Mouse (Mus musculus) stomach, adult 2 months (tissue): ENCODE results near the gene Fam151b. TPM values are rescaled to one million over a fixed set of nuclear protein-coding genes. Genes with fewer than 3 reads are reported as not detected.

Experiments used
- polyA plus RNA-seq: library from polyadenylated mRNA; depleted of rRNA; stranded (reverse); fragments of >200 nt; gene quantifications from 2 replicates; pipeline ENCODE4 v1.2.3, GENCODE M21; 2012; rRNA removed

Gene Fam151b
- 0.19 and 0.85 TPM in 2 replicates for polyA plus RNA-seq

GRCm38 (mm10) chr13:92483852-92484463 lies at the start of gene Fam151b:
Gene Fam151b, minus strand, starts transcription at chr13:92484015.

GRCm38 (mm10) chr13:92530721-92531211 lies 47.0 kb upstream of the Fam151b start, which contains the start of gene Zfyve16:
Gene Zfyve16, minus strand, starts transcription at chr13:92530868.

GRCm38 (mm10) chr13:92425758-92426264 lies 58.0 kb downstream of the Fam151b start, which contains the start of gene Ankrd34b:
Gene Ankrd34b, plus strand, starts transcription at chr13:92425896.

Other genes starting within 250 kb of the Fam151b start
- not detected in 2 replicates for gene Gm20379, start 178.0 kb downstream of the Fam151b start, polyA plus RNA-seq
- 0.11 and 0.20 TPM in 2 replicates for gene Dhfr, start 129.3 kb downstream of the Fam151b start, polyA plus RNA-seq
- gene Msh3, start 129.0 kb downstream of the Fam151b start, polyA plus RNA-seq: 0.69 and 0.81 TPM in 2 replicates
- gene Ankrd34b, start 58.1 kb downstream of the Fam151b start, polyA plus RNA-seq: not detected in 2 replicates
- gene Zfyve16, start 46.9 kb upstream of the Fam151b start, polyA plus RNA-seq: 0.33 and 0.35 TPM in 2 replicates
- gene Spz1, start 92.2 kb upstream of the Fam151b start, polyA plus RNA-seq: 0.06 TPM in 1 of 2 replicates, not detected in the other
- 6.6 and 10.5 TPM in 2 replicates for gene Serinc5, start 127.1 kb upstream of the Fam151b start, polyA plus RNA-seq